Mouse (Mus musculus) G1E (cell line): ENCODE measurements around the gene Cenpp.

Source experiments
- CTCF ChIP-seq: IDR thresholded peaks from 2 replicates; pipeline ENCODE4 v1.5.1; 2012; ENCODE audit warnings: low read depth, low read length, inconsistent platforms, mixed read lengths
- GATA1 ChIP-seq: IDR thresholded peaks from 2 replicates; pipeline ENCODE4 v1.6.1; 2012; ENCODE audit warnings: borderline replicate concordance, low read length, inconsistent platforms, mixed read lengths

DNA sequence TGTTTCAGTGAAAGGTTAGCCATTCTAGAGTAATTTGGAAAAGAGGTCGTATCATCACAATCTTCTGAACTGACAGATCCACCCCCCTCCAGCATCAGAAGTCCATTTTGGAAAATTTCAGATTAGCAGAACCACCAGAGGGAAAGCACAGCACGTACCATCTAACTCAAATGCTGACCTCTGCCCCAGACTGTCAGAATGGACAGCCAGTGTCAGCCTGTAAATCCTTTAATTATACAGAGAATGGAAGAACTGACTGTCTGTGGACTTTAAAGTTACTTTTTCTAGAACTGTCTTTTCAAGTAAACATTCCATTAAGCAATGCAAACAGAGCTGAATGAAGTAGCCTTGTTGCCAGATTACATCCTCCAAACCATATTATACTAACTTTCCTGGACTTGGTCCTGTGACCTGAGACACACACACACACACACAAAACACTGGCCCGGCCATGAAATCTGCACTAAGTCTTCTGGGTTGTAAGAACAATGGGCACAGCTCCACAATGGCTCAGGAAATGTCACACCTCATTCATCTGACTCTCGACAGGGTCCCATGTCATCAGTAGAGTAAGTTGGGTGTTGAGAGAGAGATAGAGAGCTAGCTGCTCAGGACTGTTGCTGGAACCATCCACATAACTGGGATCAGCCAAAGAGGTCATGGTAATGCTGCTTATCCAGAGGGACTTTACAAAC lies 180.5 kb downstream of the Cenpp start:
- no peak for TF ChIP-seq CTCF
- TF ChIP-seq GATA1: no peak
